Mouse (Mus musculus): Measurements from ENCODE around the gene Dcbld1.

Gene Dcbld1

GRCm38 (mm10) chr10:52233301-52233968 lies at the start of gene Dcbld1:
Gene Dcbld1 (plus strand): TSS chr10:52233619.
- DNase-seq (ENCODE audit: low spot score in 2 of 2), result peak; percentile 27 to 52

GRCm38 (mm10) chr10:52185900-52186299 lies 47.5 kb upstream of the Dcbld1 start:
- no peak for DNase-seq (ENCODE audit: low spot score in 2 of 2)

- DNase-seq (ENCODE audit: low spot score in 2 of 2), result no peak
Measured at GRCm38 (mm10) chr10:52194957-52195852, 38.2 kb upstream of the Dcbld1 start, which contains the start of gene Ros1. Gene Ros1 (minus strand): TSS chr10:52195244.

GRCm38 (mm10) chr10:52204006-52204405 lies 29.4 kb upstream of the Dcbld1 start:
- no peak for DNase-seq (ENCODE audit: low spot score in 2 of 2)

- no peak for DNase-seq (ENCODE audit: low spot score in 2 of 2)
Measured at GRCm38 (mm10) chr10:52215267-52215818, 18.1 kb upstream of the Dcbld1 start.

- DNase-seq (ENCODE audit: low spot score in 2 of 2), result peak; percentile 7 to 55
Measured at GRCm38 (mm10) chr10:52216797-52217563, 16.4 kb upstream of the Dcbld1 start.

GRCm38 (mm10) chr10:52217564-52217934 lies 15.9 kb upstream of the Dcbld1 start:
- peak in 1 of 2 experiments; percentile 18 for DNase-seq (ENCODE audit: low spot score in 2 of 2)

- DNase-seq (ENCODE audit: low spot score in 2 of 2), result no peak
Measured at GRCm38 (mm10) chr10:52219600-52219999, 13.8 kb upstream of the Dcbld1 start.

GRCm38 (mm10) chr10:52232196-52233176 lies 933 bp upstream of the Dcbld1 start:
- peak; percentile 8 to 17 for DNase-seq (ENCODE audit: low spot score in 2 of 2)

GRCm38 (mm10) chr10:52233969-52234653 lies 692 bp downstream of the Dcbld1 start:
- peak; percentile 5 to 32 for DNase-seq (ENCODE audit: low spot score in 2 of 2)

GRCm38 (mm10) chr10:52234654-52234981 lies 1.2 kb downstream of the Dcbld1 start:
- DNase-seq (ENCODE audit: low spot score in 2 of 2), result no peak

- DNase-seq (ENCODE audit: low spot score in 2 of 2), result no peak
Measured at GRCm38 (mm10) chr10:52235461-52235860, 2.0 kb downstream of the Dcbld1 start.

GRCm38 (mm10) chr10:52242015-52242414 lies 8.6 kb downstream of the Dcbld1 start:
- DNase-seq (ENCODE audit: low spot score in 2 of 2), result no peak

- DNase-seq (ENCODE audit: low spot score in 2 of 2), result no peak
Measured at GRCm38 (mm10) chr10:52242680-52243323, 9.4 kb downstream of the Dcbld1 start.

- no peak for DNase-seq (ENCODE audit: low spot score in 2 of 2)
Measured at GRCm38 (mm10) chr10:52246207-52246606, 12.8 kb downstream of the Dcbld1 start.

- DNase-seq (ENCODE audit: low spot score in 2 of 2), result no peak
Measured at GRCm38 (mm10) chr10:52252240-52252639, 18.8 kb downstream of the Dcbld1 start.

GRCm38 (mm10) chr10:52253426-52253825 lies 20.0 kb downstream of the Dcbld1 start:
- DNase-seq (ENCODE audit: low spot score in 2 of 2), result no peak

GRCm38 (mm10) chr10:52257768-52258167 lies 24.3 kb downstream of the Dcbld1 start:
- no peak for DNase-seq (ENCODE audit: low spot score in 2 of 2)

GRCm38 (mm10) chr10:52258180-52258948 lies 24.9 kb downstream of the Dcbld1 start:
- DNase-seq (ENCODE audit: low spot score in 2 of 2), result no peak
